Mouse (Mus musculus): Measurements from ENCODE around the gene Mmp9. TPM values are rescaled to one million over a fixed set of nuclear protein-coding genes. Genes with fewer than 3 reads are reported as not detected.
A peak's percentile ranks its signal among the peaks of the same experiment; 100 is the strongest.

Mmp9 gene
- polyA plus RNA-seq, 1 experiment: 2.4 TPM

- Histone ChIP-seq H3K9me3 (no peaks in the 10 kb centered on the region), H3K36me3 (replicated peaks; ENCODE audit: low read length) (peaks cover 17% of the 10 kb centered on the region), H3K4me3 (replicated peaks) (no peak overlapping the region), H3K4me1 (peaks cover 23% of the 10 kb centered on the region), H3K27me3 (replicated peaks) (peaks cover 47% of the 10 kb centered on the region)
- TF ChIP-seq FLI1 (IDR thresholded peaks at IDR 0.05; ENCODE audit: low read length) (no peak), GATA1 (IDR thresholded peaks at IDR 0.05; ENCODE audit: borderline replicate concordance, low read length) (no peak)
These were observed 16.3 kb upstream of the Mmp9 start for GRCm38 (mm10) chr2:164924100-164924857.

GRCm38 (mm10) chr2:164930706-164931581, 9.6 kb upstream of the Mmp9 start:
- Histone ChIP-seq H3K9me3 (no peaks in the 10 kb centered on the region), H3K36me3 (replicated peaks; ENCODE audit: low read length) (no peaks in the 10 kb centered on the region), H3K4me1 (peaks cover 56% of the 10 kb centered on the region), H3K27me3 (replicated peaks) (peaks cover 88% of the 10 kb centered on the region), H3K4me3 (replicated peaks) (no peak overlapping the region)
- TF ChIP-seq FLI1 (IDR thresholded peaks at IDR 0.05; ENCODE audit: low read length) (no peak), GATA1 (IDR thresholded peaks at IDR 0.05; ENCODE audit: borderline replicate concordance, low read length) (no peak)

GRCm38 (mm10) chr2:164933534-164933933, 7.0 kb upstream of the Mmp9 start:
- H3K4me3 ChIP-seq (replicated peaks): no peak overlapping the region
- no peaks in the 10 kb centered on the region for H3K36me3 ChIP-seq (replicated peaks; ENCODE audit: low read length)
- H3K4me1 ChIP-seq: peaks cover 52% of the 10 kb centered on the region
- H3K9me3 ChIP-seq: no peaks in the 10 kb centered on the region
- peaks cover 90% of the 10 kb centered on the region for H3K27me3 ChIP-seq (replicated peaks)
- TF ChIP-seq FLI1 (IDR thresholded peaks at IDR 0.05; ENCODE audit: low read length) (no peak), GATA1 (IDR thresholded peaks at IDR 0.05; ENCODE audit: borderline replicate concordance, low read length) (no peak)

- no peak overlapping the region for H3K4me3 ChIP-seq (replicated peaks)
- H3K27me3 ChIP-seq (replicated peaks): peaks cover 96% of the 10 kb centered on the region
- no peak for TF ChIP-seq FLI1 (IDR thresholded peaks at IDR 0.05; ENCODE audit: low read length)
- no peak for TF ChIP-seq GATA1 (IDR thresholded peaks at IDR 0.05; ENCODE audit: borderline replicate concordance, low read length)
- H3K4me1 ChIP-seq: peaks cover 53% of the 10 kb centered on the region
- no peaks in the 10 kb centered on the region for H3K9me3 ChIP-seq
- H3K36me3 ChIP-seq (replicated peaks; ENCODE audit: low read length): no peaks in the 10 kb centered on the region
These were observed 4.6 kb upstream of the Mmp9 start for GRCm38 (mm10) chr2:164935991-164936390.

- TF ChIP-seq FLI1 (IDR thresholded peaks at IDR 0.05; ENCODE audit: low read length): no peak
- no peak for TF ChIP-seq GATA1 (IDR thresholded peaks at IDR 0.05; ENCODE audit: borderline replicate concordance, low read length)
- no peaks in the 10 kb centered on the region for H3K9me3 ChIP-seq
- H3K4me1 ChIP-seq: peaks cover 59% of the 10 kb centered on the region
- H3K36me3 ChIP-seq (replicated peaks; ENCODE audit: low read length): no peaks in the 10 kb centered on the region
- peak overlapping the region; percentile 82 for H3K4me3 ChIP-seq (replicated peaks)
- peaks cover 93% of the 10 kb centered on the region for H3K27me3 ChIP-seq (replicated peaks)
These were observed 2.2 kb upstream of the Mmp9 start for GRCm38 (mm10) chr2:164938146-164939091.

- H3K27me3 ChIP-seq (replicated peaks): peaks cover 93% of the 10 kb centered on the region
These were observed 1.5 kb upstream of the Mmp9 start for GRCm38 (mm10) chr2:164939106-164939505.

GRCm38 (mm10) chr2:164942692-164943290, 2.2 kb downstream of the Mmp9 start:
- Histone ChIP-seq H3K9me3 (0 out of 2 replicates have a peak, but pooled peaks cover 2% of the 10 kb centered on the region), H3K4me3 (replicated peaks) (peak overlapping the region; percentile 23), H3K4me1 (peaks cover 72% of the 10 kb centered on the region), H3K36me3 (replicated peaks; ENCODE audit: low read length) (no peaks in the 10 kb centered on the region), H3K27me3 (replicated peaks) (peaks cover 93% of the 10 kb centered on the region)
- no peak for TF ChIP-seq GATA1 (IDR thresholded peaks at IDR 0.05; ENCODE audit: borderline replicate concordance, low read length)
- TF ChIP-seq FLI1 (IDR thresholded peaks at IDR 0.05; ENCODE audit: low read length): peak; percentile 18; the same call in 1 of the 2 replicates

More at GRCm38 (mm10) chr2:164939106-164939505, 1.5 kb upstream of the Mmp9 start:
- Histone ChIP-seq H3K4me3 (replicated peaks) (peak overlapping the region; percentile 82), H3K36me3 (replicated peaks; ENCODE audit: low read length) (no peaks in the 10 kb centered on the region), H3K4me1 (peaks cover 61% of the 10 kb centered on the region), H3K9me3 (no peaks in the 10 kb centered on the region)
- TF ChIP-seq GATA1 (IDR thresholded peaks at IDR 0.05; ENCODE audit: borderline replicate concordance, low read length) (no peak), FLI1 (IDR thresholded peaks at IDR 0.05; ENCODE audit: low read length) (no peak)

GRCm38 (mm10) chr2:164947506-164947905, 6.9 kb downstream of the Mmp9 start:
- peaks cover 30% of the 10 kb centered on the region for H3K9me3 ChIP-seq
- peak overlapping the region; percentile 23 for H3K4me3 ChIP-seq (replicated peaks)
- peaks cover 96% of the 10 kb centered on the region for H3K27me3 ChIP-seq (replicated peaks)
- no peaks in the 10 kb centered on the region for H3K36me3 ChIP-seq (replicated peaks; ENCODE audit: low read length)
- TF ChIP-seq FLI1 (IDR thresholded peaks at IDR 0.05; ENCODE audit: low read length) (no peak), GATA1 (IDR thresholded peaks at IDR 0.05; ENCODE audit: borderline replicate concordance, low read length) (no peak)
- H3K4me1 ChIP-seq: peaks cover 68% of the 10 kb centered on the region
